ENCODE assay signal across 19 mouse cellular contexts in genomic region chr9:95150998-95151397, GRCm38 (mm10).
"Had no signal": no experiment of that assay in that cellular context is flagged by ENCODE, and none has a peak within 500 bp of the region (broad histone marks: within the 10 kb centered on the region; RNA-seq: fewer than 3 reads in every experiment).

No protein-coding gene starts in this region.

- DNase-seq: layer of hippocampus, postnatal 36 days; lung, adult 18-20 months; lung, postnatal 10 days; lung, postnatal 36 days; right cerebral cortex, postnatal 14 days; right cerebral cortex, postnatal 4 days; thymus, adult 2 months; thymus, postnatal 14 days; thymus, postnatal 4 days had no signal

- ATAC-seq: liver, embryonic 12.5 days had no signal

- H3K27ac ChIP-seq: left cerebral cortex, adult 2 months; liver, embryonic 12.5 days; liver, embryonic 15.5 days; lung, embryonic 15.5 days; midbrain, embryonic 10.5 days; midbrain, embryonic 13.5 days; neural tube, embryonic 12.5 days; neural tube, embryonic 15.5 days; stomach, postnatal 0 days had no signal

- H3K4me1 ChIP-seq: liver, embryonic 12.5 days; liver, embryonic 15.5 days; midbrain, embryonic 13.5 days; neural tube, embryonic 12.5 days; neural tube, embryonic 15.5 days had no signal

- H3K9me3 ChIP-seq: liver, embryonic 12.5 days; liver, embryonic 15.5 days; lung, embryonic 15.5 days; megakaryocyte, embryonic 14.5 days; midbrain, embryonic 10.5 days; midbrain, embryonic 13.5 days; neural tube, embryonic 12.5 days; neural tube, embryonic 15.5 days had no signal

- H3K4me2 ChIP-seq: liver, embryonic 12.5 days; liver, embryonic 15.5 days; lung, embryonic 15.5 days; midbrain, embryonic 13.5 days; neural tube, embryonic 12.5 days; neural tube, embryonic 15.5 days had no signal

- H3K27me3 ChIP-seq: liver, embryonic 12.5 days; liver, embryonic 15.5 days; lung, embryonic 15.5 days; midbrain, embryonic 13.5 days; neural tube, embryonic 12.5 days; neural tube, embryonic 15.5 days had no signal

- H3K36me3 ChIP-seq: liver, embryonic 12.5 days; liver, embryonic 15.5 days; lung, embryonic 15.5 days; midbrain, embryonic 10.5 days; midbrain, embryonic 13.5 days; neural tube, embryonic 12.5 days; neural tube, embryonic 15.5 days had no signal

- H3K9ac ChIP-seq: liver, embryonic 12.5 days; liver, embryonic 15.5 days; lung, embryonic 15.5 days; midbrain, embryonic 13.5 days; neural tube, embryonic 12.5 days; neural tube, embryonic 15.5 days had no signal

- H3K4me3 ChIP-seq: left cerebral cortex, adult 2 months; liver, embryonic 12.5 days; liver, embryonic 15.5 days; lung, embryonic 15.5 days; megakaryocyte, embryonic 14.5 days; midbrain, embryonic 10.5 days; midbrain, embryonic 13.5 days; neural tube, embryonic 12.5 days; neural tube, embryonic 15.5 days had no signal
